Mouse (Mus musculus): ENCODE measurements at regions not wholly inside any gene's neighbourhood (a gene's known extent, or its start where the extent isn't known, plus 50 kb on each side); places are given as distances from the start of the nearest gene placed in this dataset.
"Not testable (repeated sequence)": the region's sequence is repeated elsewhere in the genome, so short reads cannot be mapped to it uniquely, and the experiment has no call there.

GRCm38 (mm10) chr10:84212096-84212785 is 228.2 kb downstream of the Nuak1 start:
- DNase-seq, result peak; percentile 26

DNA sequence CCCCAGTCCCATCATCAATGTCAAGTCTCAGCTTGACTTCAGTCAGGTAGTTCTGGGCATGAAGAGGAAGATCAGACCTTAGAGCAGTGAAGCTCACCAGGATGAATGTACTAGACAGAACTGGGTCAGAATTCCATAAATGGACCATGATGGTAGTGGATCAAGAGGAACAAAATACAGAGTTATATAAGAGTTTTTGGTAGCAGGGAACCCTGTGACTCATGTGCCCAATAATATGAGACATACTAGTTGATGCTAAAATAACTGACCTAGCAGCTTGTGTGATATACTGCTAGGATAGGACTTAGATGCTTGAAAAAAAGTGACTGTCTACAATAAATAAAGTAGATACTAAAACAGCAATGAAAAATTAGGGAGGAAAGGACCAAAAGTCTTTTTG is 225.6 kb downstream of the Nuak1 start:
- DNase-seq, result no peak

GRCm38 (mm10) chr10:84229224-84229921 is 211.0 kb downstream of the Nuak1 start:
- DNase-seq, result no peak

GRCm38 (mm10) chr10:84230011-84230781 is 210.2 kb downstream of the Nuak1 start:
- DNase-seq, result no peak

DNA sequence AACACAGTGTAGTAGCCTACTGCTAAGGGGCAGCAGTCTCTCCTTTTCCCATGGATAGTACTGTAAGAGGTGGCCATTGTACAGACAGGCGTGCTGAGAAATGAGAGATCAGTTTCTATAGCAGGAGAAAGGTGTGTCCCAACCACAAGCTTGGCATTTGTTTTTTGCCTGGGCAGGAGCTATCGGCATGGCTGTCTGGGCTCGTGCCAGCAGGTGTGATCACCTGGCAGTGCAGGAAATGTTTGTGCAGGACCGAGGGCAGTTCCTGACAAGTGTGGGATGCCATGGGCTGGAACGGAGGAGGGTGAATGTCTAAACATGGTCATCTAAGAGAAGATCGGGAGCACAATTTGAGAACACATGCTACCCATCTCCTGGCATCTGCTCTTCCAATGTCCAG is 205.4 kb downstream of the Nuak1 start:
- DNase-seq, result no peak

GRCm38 (mm10) chr10:84236236-84236635 is 204.2 kb downstream of the Nuak1 start:
- DNase-seq, result no peak

- DNase-seq, result peak; percentile 4
Observed at GRCm38 (mm10) chr10:84238279-84238963, 202.0 kb downstream of the Nuak1 start.

GRCm38 (mm10) chr10:84243283-84243682 is 197.1 kb downstream of the Nuak1 start:
- no peak for DNase-seq

DNA sequence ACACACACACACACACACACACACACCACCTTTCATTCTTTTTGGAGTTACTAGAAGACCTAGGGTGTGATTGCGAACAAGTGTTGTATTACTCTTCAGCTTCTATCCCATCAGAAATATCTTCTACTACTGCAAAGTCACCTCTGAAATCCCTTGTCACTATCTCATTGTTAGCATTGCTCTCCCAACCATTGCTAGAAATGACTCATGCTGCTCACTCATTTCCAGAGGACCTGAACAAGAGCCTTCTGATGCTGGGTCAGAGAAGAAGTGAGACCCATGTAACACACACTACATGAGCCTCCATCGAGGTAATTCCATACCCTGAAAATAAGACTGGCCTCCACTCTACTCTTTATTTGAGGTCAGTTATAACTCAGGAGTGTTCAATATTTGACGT is 191.1 kb downstream of the Nuak1 start:
- DNase-seq, result no peak

GRCm38 (mm10) chr10:84260931-84261650 is 179.3 kb downstream of the Nuak1 start:
- no peak for DNase-seq

GRCm38 (mm10) chr10:84262943-84263342 is 177.5 kb downstream of the Nuak1 start:
- no peak for DNase-seq

DNA sequence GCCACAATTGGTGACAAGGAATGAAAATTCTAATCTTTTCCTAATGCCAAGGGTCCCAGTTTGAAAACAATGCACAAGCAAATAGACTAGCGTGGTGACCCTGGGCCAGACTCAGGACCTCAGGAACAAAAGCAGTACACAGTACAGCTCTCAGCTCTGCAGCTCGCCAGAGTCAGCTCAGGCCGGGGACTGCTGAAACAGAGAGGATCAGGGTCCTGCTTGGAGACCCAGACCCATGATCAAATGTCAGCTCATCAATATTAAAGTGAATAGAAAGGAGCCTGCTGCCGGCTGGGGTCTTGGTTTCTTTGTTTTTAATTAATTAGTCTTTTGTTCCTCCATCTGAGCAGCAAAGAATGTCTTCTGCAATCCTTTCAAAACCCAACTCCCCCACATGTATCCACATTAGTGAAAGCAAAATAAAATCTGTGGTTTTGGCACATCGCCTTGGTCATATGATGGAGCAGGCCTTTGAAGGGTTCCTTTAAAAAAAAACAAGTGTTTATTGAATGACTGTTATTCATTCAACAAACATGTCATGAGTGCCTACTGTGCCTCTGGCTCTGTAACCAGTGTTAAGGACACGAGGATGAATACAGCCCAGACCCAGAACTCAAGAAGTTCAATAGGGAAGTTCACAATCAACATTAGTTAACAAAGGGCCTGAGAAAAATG is 154.4 kb downstream of the Nuak1 start:
- peak; percentile 18 for DNase-seq

- no peak for DNase-seq
Observed at GRCm38 (mm10) chr10:84294422-84294821, 146.0 kb downstream of the Nuak1 start.

- DNase-seq, result no peak
Observed at GRCm38 (mm10) chr10:84296168-84296567, 144.2 kb downstream of the Nuak1 start.

DNA sequence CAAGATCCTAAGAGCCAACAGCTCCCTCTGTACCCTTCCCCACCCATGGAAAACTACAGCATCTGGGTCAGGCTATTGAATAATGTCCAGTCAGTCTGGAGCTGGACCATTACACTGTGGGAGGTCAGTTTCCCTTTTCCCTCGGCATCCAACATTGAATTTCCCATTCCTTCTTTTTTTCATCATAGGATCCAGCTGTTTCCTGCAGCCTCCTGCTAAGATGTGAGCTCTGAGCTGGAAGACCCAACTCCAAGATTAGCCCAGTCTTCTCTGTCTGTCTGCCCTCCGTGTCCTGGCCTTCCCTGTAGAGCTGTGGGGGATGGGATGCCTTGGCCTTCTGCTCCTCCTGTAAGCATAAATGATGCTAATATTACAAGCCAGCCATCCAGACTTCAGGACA is 138.8 kb downstream of the Nuak1 start:
- no peak for DNase-seq

DNA sequence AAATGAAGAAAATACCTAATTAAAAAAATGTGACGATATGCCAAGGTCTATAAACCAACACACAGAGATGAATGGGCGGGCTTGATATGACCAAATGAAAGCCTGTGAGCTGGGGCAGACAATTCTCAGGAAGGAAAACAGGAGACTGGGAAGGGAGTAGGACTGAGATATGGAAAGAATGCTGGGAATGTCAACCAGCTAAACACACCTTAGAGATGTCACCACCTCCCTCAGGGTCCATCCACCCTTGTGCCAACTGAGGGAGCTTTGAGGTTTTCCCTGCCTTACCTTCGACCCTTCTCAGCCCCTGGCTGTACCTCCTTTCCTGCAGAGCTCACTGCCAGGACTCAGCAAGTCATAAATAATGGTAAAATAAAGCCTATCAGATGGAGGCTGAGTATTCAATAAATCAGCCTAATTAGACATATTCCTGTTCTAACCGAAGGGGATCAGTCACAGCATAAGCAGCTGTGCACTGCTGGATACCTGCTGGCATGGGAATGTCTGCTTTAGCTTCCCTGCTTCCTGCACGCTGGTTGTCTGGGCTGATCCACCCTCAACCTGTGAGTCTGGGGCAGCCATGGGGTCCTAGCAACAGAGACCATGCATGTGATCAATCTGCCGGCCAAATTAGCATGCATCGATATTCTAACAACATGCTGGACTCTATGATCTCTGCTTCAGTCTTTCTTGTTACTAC is 137.4 kb downstream of the Nuak1 start:
- peak; percentile 10 for DNase-seq

DNA sequence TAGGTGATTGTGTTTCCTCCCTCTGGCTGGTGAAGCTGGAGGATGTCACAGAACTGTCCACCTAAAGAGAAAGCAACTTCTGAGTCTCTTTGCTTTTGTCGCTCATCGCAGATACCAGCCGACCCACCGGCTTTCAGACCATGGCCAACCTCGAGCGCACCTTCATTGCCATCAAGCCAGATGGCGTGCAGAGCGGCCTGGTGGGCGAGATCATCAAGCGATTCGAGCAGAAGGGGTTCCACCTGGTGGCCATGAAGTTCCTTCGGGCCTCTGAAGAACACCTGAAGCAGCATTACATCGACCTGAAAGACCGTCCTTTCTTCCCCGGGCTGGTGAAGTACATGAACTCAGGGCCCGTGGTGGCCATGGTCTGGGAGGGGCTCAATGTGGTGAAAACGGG is 131.7 kb downstream of the Nuak1 start:
- not testable (repeated sequence) for DNase-seq

GRCm38 (mm10) chr10:84310653-84311052 is 129.7 kb downstream of the Nuak1 start:
- no peak for DNase-seq

DNA sequence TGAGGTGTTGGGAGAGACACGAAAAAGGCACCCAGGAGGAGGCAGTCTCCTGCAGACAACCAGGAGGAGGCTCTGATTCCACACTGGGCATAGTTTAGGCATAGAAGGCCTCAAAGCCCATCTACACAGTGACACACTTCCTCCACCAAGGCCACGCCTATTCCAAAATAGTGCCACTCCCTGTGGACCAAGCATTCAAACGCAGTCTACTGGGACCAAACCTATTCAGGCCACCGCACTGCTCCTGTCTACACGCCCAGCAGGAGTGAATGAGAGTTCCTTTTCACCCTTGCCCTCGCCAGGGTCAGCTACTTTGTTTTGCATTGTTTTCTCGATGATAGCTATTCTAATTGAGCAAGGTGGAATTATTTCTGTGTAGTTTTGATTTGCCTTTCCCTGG is 127.7 kb downstream of the Nuak1 start:
- DNase-seq, result no peak

GRCm38 (mm10) chr10:84316857-84317256 is 123.5 kb downstream of the Nuak1 start:
- DNase-seq, result no peak

GRCm38 (mm10) chr10:84317960-84318359 is 122.4 kb downstream of the Nuak1 start:
- no peak for DNase-seq
